Mouse (Mus musculus) heart, embryonic 14.5 days (tissue): ENCODE measurements around the gene Mapkbp1. TPM values are rescaled to one million over a fixed set of nuclear protein-coding genes. Genes with fewer than 3 reads are reported as not detected.

Experiments used
- ATAC-seq: fragments of 200-750 bp; cut with Nextera tagmentation; 2 replicates; pipeline ENCODE4 v1.8.0; 2017; ENCODE audit warnings: low read depth, moderate TSS enrichment; ENCODE audit not compliant: insufficient number of reproducible peaks, insufficient read depth, low FRiP score
- H3K27ac ChIP-seq, 2 experiments: fragments of 200-500 bp in 1 of 2; fragments of 300-500 bp in 1 of 2; sonication (generic) in 1 of 2; replicated peaks in 1 of 2; 2 replicates each; pipeline ENCODE4 v1.5.1; 2012 to 2014; ENCODE audit warnings: low read depth in 2 of 2, low read length in 2 of 2, control low read depth in 1 of 2, mild to moderate bottlenecking in 1 of 2, mixed read lengths in 1 of 2; ENCODE audit not compliant: control insufficient read depth in 1 of 2, insufficient read depth in 1 of 2
- H3K27me3 ChIP-seq: fragments of 300-500 bp; sonication (generic); 2 replicates; pipeline ENCODE4 v1.6.1; 2014; ENCODE audit warnings: mild to moderate bottlenecking, low read length, control low read depth; ENCODE audit not compliant: control insufficient read depth, insufficient read depth
- H3K36me3 ChIP-seq: fragments of 300-500 bp; sonication (generic); 2 replicates; pipeline ENCODE4 v1.6.1; 2014; ENCODE audit warnings: mild to moderate bottlenecking, control low read depth, low read length, mixed read lengths; ENCODE audit not compliant: control insufficient read depth, insufficient read depth
- H3K4me1 ChIP-seq, 2 experiments: fragments of 200-500 bp in 1 of 2; fragments of 300-500 bp in 1 of 2; sonication (generic) in 1 of 2; 2 replicates each; pipeline ENCODE4 v1.6.1; 2012 to 2014; ENCODE audit warnings: low read length in 2 of 2, control low read depth in 1 of 2, mixed read lengths in 1 of 2; ENCODE audit not compliant: control insufficient read depth in 2 of 2, insufficient read depth in 2 of 2
- H3K4me2 ChIP-seq: fragments of 300-500 bp; sonication (generic); 2 replicates; pipeline ENCODE4 v1.6.1; 2014; ENCODE audit warnings: mild to moderate bottlenecking, low read length
- H3K4me3 ChIP-seq, 2 experiments: fragments of 200-500 bp in 1 of 2; fragments of 300-500 bp in 1 of 2; sonication (generic) in 1 of 2; 2 replicates each; pipeline ENCODE4 v1.5.1; 2012 to 2014; ENCODE audit warnings: low read length in 2 of 2, mild to moderate bottlenecking in 2 of 2, control low read depth in 1 of 2, low read depth in 1 of 2, moderate library complexity in 1 of 2; ENCODE audit not compliant: control insufficient read depth in 1 of 2, insufficient read depth in 1 of 2
- H3K9ac ChIP-seq: fragments of 300-500 bp; sonication (generic); 2 replicates; pipeline ENCODE4 v1.6.1; 2014; ENCODE audit warnings: mild to moderate bottlenecking, low read length
- H3K9me3 ChIP-seq: fragments of 300-500 bp; sonication (generic); 2 replicates; pipeline ENCODE4 v1.6.1; 2016; ENCODE audit warnings: low read length, control low read depth; ENCODE audit not compliant: control insufficient read depth
- WGBS: fragments of 180-500 bp; shearing (Covaris S2); extraction: QIAGEN DNeasy Blood & Tissue Kit; methylation state at CpG from one replicate; pipeline ENCODE4 v1.1.7; 2014; 5-methylcytosine and 5-hydroxymethylcytosine counted together
- polyA plus RNA-seq: library from polyadenylated mRNA; unstranded; fragments of >200 nt; fragmentation: Nextera tagmentation; extraction: Ambion mirVana; gene quantifications from 2 replicates; pipeline ENCODE4 v1.2.1, GENCODE M21; 2014

Gene Mapkbp1
- polyA plus RNA-seq, 1 experiment from 2014 or later = 2.1 TPM

GRCm38 (mm10) chr2:119986369-119986768 lies 13.9 kb downstream of the Mapkbp1 start:
- ATAC-seq = no peak
- Histone ChIP-seq H3K9me3 (no peaks in the 10 kb centered on the region), H3K36me3 (peaks cover 10% of the 10 kb centered on the region), H3K27ac (no peak overlapping the region), H3K4me3 (no peak overlapping the region), H3K27me3 (no peaks in the 10 kb centered on the region), H3K4me2 (no peak overlapping the region), H3K4me1 (no peaks in the 10 kb centered on the region), H3K9ac (no peak overlapping the region)
- 52% methylated on average over 6 of the region's 6 CpGs for WGBS

GRCm38 (mm10) chr2:119987441-119987840 lies 14.9 kb downstream of the Mapkbp1 start:
- Histone ChIP-seq H3K27ac (no peak overlapping the region), H3K4me3 (no peak overlapping the region), H3K4me2 (no peak overlapping the region), H3K27me3 (no peaks in the 10 kb centered on the region), H3K4me1 (no peaks in the 10 kb centered on the region), H3K36me3 (peaks cover 7% of the 10 kb centered on the region; the same call in 1 of the 2 replicates), H3K9me3 (no peaks in the 10 kb centered on the region), H3K9ac (no peak overlapping the region)
- 89% methylated on average over 2 of the region's 2 CpGs for WGBS
- ATAC-seq = no peak

- Histone ChIP-seq H3K27ac (no peak overlapping the region), H3K9ac (no peak overlapping the region), H3K4me2 (no peak overlapping the region), H3K36me3 (0 out of 2 replicates have a peak, but pooled peaks cover 3% of the 10 kb centered on the region), H3K4me3 (no peak overlapping the region), H3K9me3 (no peaks in the 10 kb centered on the region), H3K27me3 (no peaks in the 10 kb centered on the region), H3K4me1 (no peaks in the 10 kb centered on the region)
- 83% methylated on average over 4 of the region's 4 CpGs for WGBS
- no peak for ATAC-seq
These were observed 16.5 kb downstream of the Mapkbp1 start for GRCm38 (mm10) chr2:119988952-119989351.

GRCm38 (mm10) chr2:119990881-119991280 lies 18.4 kb downstream of the Mapkbp1 start:
- no peak overlapping the region for H3K4me3 ChIP-seq
- no peak overlapping the region for H3K27ac ChIP-seq
- no peaks in the 10 kb centered on the region for H3K27me3 ChIP-seq
- ATAC-seq = no peak
- H3K9ac ChIP-seq = no peak overlapping the region
- H3K36me3 ChIP-seq = 0 out of 2 replicates have a peak, but pooled peaks cover 3% of the 10 kb centered on the region
- WGBS = 84% methylated on average over 6 of the region's 6 CpGs
- no peaks in the 10 kb centered on the region for H3K9me3 ChIP-seq
- H3K4me2 ChIP-seq = no peak overlapping the region
- peaks cover 10 to 13% of the 10 kb centered on the region in 2 experiments for H3K4me1 ChIP-seq

- no peak overlapping the region for H3K9ac ChIP-seq
- H3K36me3 ChIP-seq = 0 out of 2 replicates have a peak, but pooled peaks cover 3% of the 10 kb centered on the region
- ATAC-seq = no peak
- no peaks in the 10 kb centered on the region for H3K27me3 ChIP-seq
- H3K4me3 ChIP-seq = no peak overlapping the region
- H3K9me3 ChIP-seq = no peaks in the 10 kb centered on the region
- no peak overlapping the region for H3K27ac ChIP-seq
- H3K4me2 ChIP-seq = no peak overlapping the region
- 65% methylated on average over 2 of the region's 2 CpGs for WGBS
- H3K4me1 ChIP-seq = peaks cover 12 to 24% of the 10 kb centered on the region in 2 experiments
These were observed 19.9 kb downstream of the Mapkbp1 start for GRCm38 (mm10) chr2:119992349-119992748.

- Histone ChIP-seq H3K9me3 (no peaks in the 10 kb centered on the region), H3K27ac (no peak overlapping the region), H3K36me3 (0 out of 2 replicates have a peak, but pooled peaks cover 3% of the 10 kb centered on the region), H3K9ac (no peak overlapping the region), H3K4me3 (no peak overlapping the region), H3K27me3 (no peaks in the 10 kb centered on the region), H3K4me2 (no peak overlapping the region), H3K4me1 (peaks cover 12 to 30% of the 10 kb centered on the region in 2 experiments)
- WGBS = 67% methylated on average over 2 of the region's 2 CpGs
- no peak for ATAC-seq
These were observed 21.0 kb downstream of the Mapkbp1 start for GRCm38 (mm10) chr2:119993515-119993914.

GRCm38 (mm10) chr2:119994839-119995238 lies 22.3 kb downstream of the Mapkbp1 start:
- Histone ChIP-seq H3K4me3 (no peak overlapping the region), H3K9ac (no peak overlapping the region; the same call in 1 of the 2 replicates), H3K36me3 (0 out of 2 replicates have a peak, but pooled peaks cover 6% of the 10 kb centered on the region), H3K4me2 (no peak overlapping the region), H3K27ac (peak overlapping the region; percentile 79 to 88; a peak in 3 of 4 replicates), H3K27me3 (no peaks in the 10 kb centered on the region), H3K4me1 (peaks cover 12 to 30% of the 10 kb centered on the region in 2 experiments), H3K9me3 (no peaks in the 10 kb centered on the region)
- WGBS = 48% methylated on average over 6 of the region's 6 CpGs
- ATAC-seq = no peak
